Mouse (Mus musculus): ENCODE results near the gene Vwa7. TPM values are rescaled to one million over a fixed set of nuclear protein-coding genes. Genes with fewer than 3 reads are reported as not detected.
"Not testable (repeated sequence)": the region's sequence is repeated elsewhere in the genome, so short reads cannot be mapped to it uniquely, and the experiment has no call there.

Gene Vwa7
- total RNA-seq (2017) = 0.32 TPM in 1 of 2 replicates, not detected in the other

GRCm38 (mm10) chr17:35016376-35016775 lies at the start of gene Vwa7:
Gene Vwa7, plus strand, starts transcription at chr17:35016579.
- ATAC-seq (replicated peaks; ENCODE audit: low read depth, poor library complexity, severe bottlenecking) = peak; percentile 31; the same call in 1 of the 2 replicates

GRCm38 (mm10) chr17:34969822-34970221 lies 46.6 kb upstream of the Vwa7 start, which contains the start of gene Gm20481:
Gene Gm20481, plus strand, starts transcription at chr17:34969912.
- ATAC-seq (replicated peaks; ENCODE audit: low read depth, poor library complexity, severe bottlenecking) = not testable (repeated sequence)

GRCm38 (mm10) chr17:34970850-34971249 lies 45.5 kb upstream of the Vwa7 start:
- ATAC-seq (replicated peaks; ENCODE audit: low read depth, poor library complexity, severe bottlenecking) = not testable (repeated sequence)

GRCm38 (mm10) chr17:34971694-34972068 lies 44.7 kb upstream of the Vwa7 start:
- ATAC-seq (replicated peaks; ENCODE audit: low read depth, poor library complexity, severe bottlenecking) = peak; percentile 3; the same call in 1 of the 2 replicates

GRCm38 (mm10) chr17:34972069-34972749 lies 44.2 kb upstream of the Vwa7 start, which contains the start of the genes Hspa1a and Hspa1l:
Gene Hspa1a, minus strand, starts transcription at chr17:34972156.
Gene Hspa1l, plus strand, starts transcription at chr17:34972703.
- peak; percentile 89 for ATAC-seq (replicated peaks; ENCODE audit: low read depth, poor library complexity, severe bottlenecking)

- ATAC-seq (replicated peaks; ENCODE audit: low read depth, poor library complexity, severe bottlenecking) = no peak
These were observed 40.5 kb upstream of the Vwa7 start for GRCm38 (mm10) chr17:34975581-34976492.

- no peak for ATAC-seq (replicated peaks; ENCODE audit: low read depth, poor library complexity, severe bottlenecking)
These were observed 39.4 kb upstream of the Vwa7 start for GRCm38 (mm10) chr17:34977000-34977399.

- no peak for ATAC-seq (replicated peaks; ENCODE audit: low read depth, poor library complexity, severe bottlenecking)
These were observed 38.1 kb upstream of the Vwa7 start for GRCm38 (mm10) chr17:34978239-34978638.

GRCm38 (mm10) chr17:34979631-34980030 lies 36.7 kb upstream of the Vwa7 start:
- no peak for ATAC-seq (replicated peaks; ENCODE audit: low read depth, poor library complexity, severe bottlenecking)

GRCm38 (mm10) chr17:34980655-34981054 lies 35.7 kb upstream of the Vwa7 start:
- no peak for ATAC-seq (replicated peaks; ENCODE audit: low read depth, poor library complexity, severe bottlenecking)

- ATAC-seq (replicated peaks; ENCODE audit: low read depth, poor library complexity, severe bottlenecking) = peak; percentile 81
These were observed 34.6 kb upstream of the Vwa7 start, which contains the start of gene Lsm2 for GRCm38 (mm10) chr17:34981690-34982180. Gene Lsm2, plus strand, starts transcription at chr17:34981862.

GRCm38 (mm10) chr17:34982328-34982727 lies 34.1 kb upstream of the Vwa7 start:
- peak; percentile 31 for ATAC-seq (replicated peaks; ENCODE audit: low read depth, poor library complexity, severe bottlenecking)

- ATAC-seq (replicated peaks; ENCODE audit: low read depth, poor library complexity, severe bottlenecking) = peak; percentile 41; the same call in 1 of the 2 replicates
These were observed 32.2 kb upstream of the Vwa7 start for GRCm38 (mm10) chr17:34984218-34984617.

GRCm38 (mm10) chr17:34994751-34995150 lies 21.6 kb upstream of the Vwa7 start:
- no peak for ATAC-seq (replicated peaks; ENCODE audit: low read depth, poor library complexity, severe bottlenecking)

- not testable (repeated sequence) for ATAC-seq (replicated peaks; ENCODE audit: low read depth, poor library complexity, severe bottlenecking)
These were observed 21.2 kb upstream of the Vwa7 start for GRCm38 (mm10) chr17:34995192-34995591.

- not testable (repeated sequence) for ATAC-seq (replicated peaks; ENCODE audit: low read depth, poor library complexity, severe bottlenecking)
These were observed 20.5 kb upstream of the Vwa7 start for GRCm38 (mm10) chr17:34995927-34996326.

GRCm38 (mm10) chr17:34996411-34997141 lies 19.8 kb upstream of the Vwa7 start:
- no peak for ATAC-seq (replicated peaks; ENCODE audit: low read depth, poor library complexity, severe bottlenecking)

GRCm38 (mm10) chr17:34997142-34997483 lies 19.3 kb upstream of the Vwa7 start:
- ATAC-seq (replicated peaks; ENCODE audit: low read depth, poor library complexity, severe bottlenecking) = no peak

- ATAC-seq (replicated peaks; ENCODE audit: low read depth, poor library complexity, severe bottlenecking) = no peak
These were observed 17.6 kb upstream of the Vwa7 start for GRCm38 (mm10) chr17:34998526-34999430.
